Mouse (Mus musculus): ENCODE data around the gene Pafah1b3. TPM values are rescaled to one million over a fixed set of nuclear protein-coding genes. Genes with fewer than 3 reads are reported as not detected.

Pafah1b3 gene
- polyA plus RNA-seq, 1 experiment, result 19.1 TPM

DNA sequence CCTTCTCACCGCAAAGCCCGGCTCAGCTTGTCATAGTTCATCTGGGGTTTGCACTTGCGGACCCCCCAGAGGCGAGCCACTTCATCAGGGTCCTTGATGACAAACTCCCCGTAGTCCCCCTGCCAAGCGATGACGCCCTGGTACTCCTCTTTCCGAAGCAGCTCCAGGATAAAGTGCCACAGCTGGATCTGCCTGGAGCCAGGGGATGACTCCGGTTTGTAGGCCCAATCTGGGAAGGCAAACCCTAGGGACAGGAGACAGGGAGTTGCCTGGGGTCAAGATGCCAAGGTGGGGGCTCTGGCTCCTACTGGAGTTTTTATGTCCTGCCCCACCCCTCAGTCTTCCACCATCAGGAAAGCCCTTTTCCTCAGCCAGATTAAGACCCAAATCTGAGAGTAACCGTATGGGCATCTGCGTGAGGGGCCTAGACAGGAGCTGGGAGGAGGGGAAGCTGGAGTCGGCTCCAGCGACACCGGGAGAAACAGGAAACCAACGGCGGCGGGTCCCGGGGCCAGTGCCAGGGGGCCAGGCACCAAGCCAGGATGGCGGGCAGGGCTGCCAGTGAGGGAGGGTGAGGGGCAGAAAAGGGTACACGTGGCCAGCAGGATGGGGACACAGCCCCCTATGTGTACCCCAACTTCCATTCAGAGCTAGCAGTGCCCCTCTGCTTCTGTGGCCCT, 51.6 kb downstream of the Pafah1b3 start:
- TF ChIP-seq GATA1 (IDR thresholded peaks at IDR 0.05; ENCODE audit: borderline replicate concordance, low read length) (no peak), FLI1 (IDR thresholded peaks at IDR 0.05; ENCODE audit: low read length) (no peak)

More for the DNA sequence above, 51.6 kb downstream of the Pafah1b3 start:
- peaks cover 34% of the 10 kb centered on the region for H3K36me3 ChIP-seq (replicated peaks; ENCODE audit: low read length)
- peaks cover 56% of the 10 kb centered on the region for H3K4me1 ChIP-seq
- H3K9me3 ChIP-seq, result no peaks in the 10 kb centered on the region
- H3K27me3 ChIP-seq (replicated peaks), result peaks cover 2% of the 10 kb centered on the region
- H3K4me3 ChIP-seq (replicated peaks), result peak overlapping the region; percentile 82

Other genes with a start within 250 kb of the Pafah1b3 start
- gene Grik5, start 225.6 kb downstream of the Pafah1b3 start, polyA plus RNA-seq (2012; ENCODE audit: insufficient read depth, low replicate concordance), result 6.5 and 20.1 TPM in 2 replicates
- 21.6 and 42.6 TPM in 2 replicates for gene Zfp574, start 225.4 kb downstream of the Pafah1b3 start, polyA plus RNA-seq (2012; ENCODE audit: insufficient read depth, low replicate concordance)
- 141 and 174 TPM in 2 replicates for gene Pou2f2, start 118.3 kb downstream of the Pafah1b3 start, polyA plus RNA-seq (2012; ENCODE audit: insufficient read depth, low replicate concordance)
- gene Dedd2, start 77.4 kb downstream of the Pafah1b3 start, polyA plus RNA-seq (2012; ENCODE audit: insufficient read depth, low replicate concordance), result 16.7 and 34.3 TPM in 2 replicates
- gene Zfp526, start 76.6 kb downstream of the Pafah1b3 start, polyA plus RNA-seq (2012; ENCODE audit: insufficient read depth, low replicate concordance), result 4.8 and 8.9 TPM in 2 replicates
- gene Gsk3a, start 60.1 kb downstream of the Pafah1b3 start, polyA plus RNA-seq (2012; ENCODE audit: insufficient read depth, low replicate concordance), result 55.6 and 120 TPM in 2 replicates
- gene Erf, start 47.2 kb downstream of the Pafah1b3 start, polyA plus RNA-seq (2012; ENCODE audit: insufficient read depth, low replicate concordance), result 44.8 and 66.8 TPM in 2 replicates
- gene Cic, start 30.3 kb downstream of the Pafah1b3 start, polyA plus RNA-seq (2012; ENCODE audit: insufficient read depth, low replicate concordance), result 290 and 655 TPM in 2 replicates
- gene Prr19, start 3.4 kb upstream of the Pafah1b3 start, polyA plus RNA-seq (2012; ENCODE audit: insufficient read depth, low replicate concordance), result 0.17 TPM in 1 of 2 replicates, not detected in the other
- gene Tmem145, start 8.1 kb upstream of the Pafah1b3 start, polyA plus RNA-seq (2012; ENCODE audit: insufficient read depth, low replicate concordance), result 0.16 TPM in 1 of 2 replicates, not detected in the other
- 9.7 and 10.3 TPM in 2 replicates for gene Megf8, start 19.2 kb upstream of the Pafah1b3 start, polyA plus RNA-seq (2012; ENCODE audit: insufficient read depth, low replicate concordance)
- gene Cnfn, start 71.7 kb upstream of the Pafah1b3 start, polyA plus RNA-seq (2012; ENCODE audit: insufficient read depth, low replicate concordance), result not detected in 2 replicates
- 5.0 and 9.1 TPM in 2 replicates for gene Lipe, start 100.7 kb upstream of the Pafah1b3 start, polyA plus RNA-seq (2012; ENCODE audit: insufficient read depth, low replicate concordance)
- gene Cxcl17, start 114.9 kb upstream of the Pafah1b3 start, polyA plus RNA-seq (2012; ENCODE audit: insufficient read depth, low replicate concordance), result not detected in 2 replicates
- gene Ceacam1, start 179.6 kb upstream of the Pafah1b3 start, polyA plus RNA-seq (2012; ENCODE audit: insufficient read depth, low replicate concordance), result 1.4 TPM in 1 of 2 replicates, not detected in the other
- gene Ceacam2, start 241.9 kb upstream of the Pafah1b3 start, polyA plus RNA-seq (2012; ENCODE audit: insufficient read depth, low replicate concordance), result 1.4 and 2.9 TPM in 2 replicates